In genomic region chr10:80387522-80387959, GRCm38 (mm10) we compare ENCODE assay signal across 8 mouse cellular contexts. TPM values are rescaled to one million over a fixed set of nuclear protein-coding genes. Genes with fewer than 3 reads are reported as not detected.
DNase-seq lines count a peak whose midpoint lies in the region; ATAC-seq lines count a peak whose summit lies in the region.

Mex3d (minus strand) TSS chr10:80387659.

- peak within 1 kb of the TSS; percentile 91 for H3K4me3 ChIP-seq in embryonic facial prominence, embryonic 13.5 days
- peak within 1 kb of the TSS; percentile 87 for H3K4me3 ChIP-seq in heart, embryonic 10.5 days
- H3K4me3 ChIP-seq in kidney, embryonic 15.5 days (replicated peaks), result peak within 1 kb of the TSS; percentile 74
- peak within 1 kb of the TSS; percentile 88 for H3K4me3 ChIP-seq in liver, embryonic 11.5 days (ENCODE audit: low read depth, low read length)

- no peaks in the 10 kb centered on the region for H3K9me3 ChIP-seq in embryonic facial prominence, embryonic 13.5 days
- no peaks in the 10 kb centered on the region for H3K9me3 ChIP-seq in heart, embryonic 10.5 days
- no peaks in the 10 kb centered on the region for H3K9me3 ChIP-seq in kidney, embryonic 15.5 days (replicated peaks)
- H3K9me3 ChIP-seq in liver, embryonic 11.5 days (ENCODE audit: control insufficient read depth, low read length), result no peaks in the 10 kb centered on the region

- peak within 1 kb of the TSS; percentile 92 for H3K4me2 ChIP-seq in embryonic facial prominence, embryonic 13.5 days
- peak within 1 kb of the TSS; percentile 97 for H3K4me2 ChIP-seq in kidney, embryonic 15.5 days
- H3K4me2 ChIP-seq in liver, embryonic 11.5 days, result peak within 1 kb of the TSS; percentile 95

- H3K27ac ChIP-seq in embryonic facial prominence, embryonic 13.5 days, result peak within 1 kb of the TSS; percentile 92
- peak within 1 kb of the TSS; percentile 94 for H3K27ac ChIP-seq in heart, embryonic 10.5 days
- peak within 1 kb of the TSS; percentile 91 for H3K27ac ChIP-seq in kidney, embryonic 15.5 days
- H3K27ac ChIP-seq in liver, embryonic 11.5 days (ENCODE audit: low read depth, low read length), result peak within 1 kb of the TSS; percentile 60

- 0% methylated on average over 10 of the region's 61 CpGs for WGBS in embryonic facial prominence, embryonic 13.5 days
- 5% methylated on average over 49 of the region's 61 CpGs for WGBS in heart, embryonic 10.5 days
- 0% methylated on average over 16 of the region's 61 CpGs for WGBS in kidney, embryonic 15.5 days
- 0% methylated on average over 11 of the region's 61 CpGs for WGBS in liver, embryonic 11.5 days

- peak within 1 kb of the TSS; percentile 98 for H3K9ac ChIP-seq in embryonic facial prominence, embryonic 13.5 days
- peak within 1 kb of the TSS; percentile 96 for H3K9ac ChIP-seq in kidney, embryonic 15.5 days
- H3K9ac ChIP-seq in liver, embryonic 11.5 days (ENCODE audit: low read depth, low read length), result peak within 1 kb of the TSS; percentile 86

- peak; percentile 78 for DNase-seq in 3134 (ENCODE audit: extremely low read depth, insufficient read length, low spot score)
- no peak for DNase-seq in adrenal gland, adult 8-10 months
- peak; percentile 92 for DNase-seq in heart, embryonic 10.5 days (ENCODE audit: low spot score)
- DNase-seq in liver, embryonic 11.5 days (ENCODE audit: low spot score), result peak; percentile 88
- peak; percentile 93 for DNase-seq in naive thymus-derived CD4-positive, alpha-beta T cell, adult 2 months (ENCODE audit: low read depth)
- DNase-seq in spleen, postnatal 4 days (ENCODE audit: low spot score in 2 of 2), result peak; percentile 84 to 94

- peaks cover 41% of the 10 kb centered on the region for H3K4me1 ChIP-seq in embryonic facial prominence, embryonic 13.5 days
- H3K4me1 ChIP-seq in heart, embryonic 10.5 days, result peaks cover 50% of the 10 kb centered on the region
- peaks cover 49% of the 10 kb centered on the region for H3K4me1 ChIP-seq in kidney, embryonic 15.5 days
- H3K4me1 ChIP-seq in liver, embryonic 11.5 days (replicated peaks; ENCODE audit: control insufficient read depth, insufficient read depth, low read length), result peaks cover 43% of the 10 kb centered on the region

- ATAC-seq in embryonic facial prominence, embryonic 13.5 days (ENCODE audit: insufficient number of reproducible peaks, insufficient read depth, low FRiP score, low TSS enrichment, low read depth), result peak; percentile 39; the same call in 1 of the 2 replicates
- ATAC-seq in kidney, embryonic 15.5 days (replicated peaks; ENCODE audit: low FRiP score), result peak; percentile 37
- peak; percentile 58; the same call in 1 of the 2 replicates for ATAC-seq in liver, embryonic 11.5 days (replicated peaks; ENCODE audit: low FRiP score)

- H3K27me3 ChIP-seq in embryonic facial prominence, embryonic 13.5 days, result no peaks in the 10 kb centered on the region
- no peaks in the 10 kb centered on the region for H3K27me3 ChIP-seq in heart, embryonic 10.5 days (ENCODE audit: insufficient read depth, poor library complexity, severe bottlenecking)
- H3K27me3 ChIP-seq in kidney, embryonic 15.5 days, result no peaks in the 10 kb centered on the region
- H3K27me3 ChIP-seq in liver, embryonic 11.5 days (replicated peaks; ENCODE audit: control insufficient read depth, insufficient read depth, low read length), result no peaks in the 10 kb centered on the region

- H3K36me3 ChIP-seq in embryonic facial prominence, embryonic 13.5 days, result peaks cover 57% of the 10 kb centered on the region
- H3K36me3 ChIP-seq in heart, embryonic 10.5 days, result peaks cover 51% of the 10 kb centered on the region
- H3K36me3 ChIP-seq in kidney, embryonic 15.5 days, result peaks cover 50% of the 10 kb centered on the region
- H3K36me3 ChIP-seq in liver, embryonic 11.5 days (ENCODE audit: control insufficient read depth, insufficient read depth, low read length), result peaks cover 19% of the 10 kb centered on the region

RNA-seq across cellular contexts. Expression of gene Mex3d, which starts in this region (rescaled TPM):
- 10 to 100 TPM; 17.4 to 21.6 (median 20.8) TPM for total RNA-seq in adrenal gland, adult 8-10 months (2022)
- polyA plus RNA-seq in embryonic facial prominence, embryonic 13.5 days (2015; fragmentation: Nextera tagmentation; extraction: Ambion mirVana), result 8.9 and 10.4 TPM in 2 replicates
- 2.1 and 5.0 TPM in 2 replicates for polyA plus RNA-seq in heart, embryonic 10.5 days (2016; fragmentation: Nextera tagmentation; extraction: Ambion mirVana)
- polyA plus RNA-seq in kidney, embryonic 15.5 days (2015; fragmentation: Nextera tagmentation; extraction: Ambion mirVana), result 7.1 and 8.4 TPM in 2 replicates
- 2.5 and 3.7 TPM in 2 replicates for polyA plus RNA-seq in liver, embryonic 11.5 days (2014; fragmentation: Nextera tagmentation; extraction: Ambion mirVana)
